Mouse (Mus musculus): ENCODE measurements at regions not wholly inside any gene's neighbourhood (a gene's known extent, or its start where the extent isn't known, plus 50 kb on each side); places are given as distances from the start of the nearest gene placed in this dataset.

DNA sequence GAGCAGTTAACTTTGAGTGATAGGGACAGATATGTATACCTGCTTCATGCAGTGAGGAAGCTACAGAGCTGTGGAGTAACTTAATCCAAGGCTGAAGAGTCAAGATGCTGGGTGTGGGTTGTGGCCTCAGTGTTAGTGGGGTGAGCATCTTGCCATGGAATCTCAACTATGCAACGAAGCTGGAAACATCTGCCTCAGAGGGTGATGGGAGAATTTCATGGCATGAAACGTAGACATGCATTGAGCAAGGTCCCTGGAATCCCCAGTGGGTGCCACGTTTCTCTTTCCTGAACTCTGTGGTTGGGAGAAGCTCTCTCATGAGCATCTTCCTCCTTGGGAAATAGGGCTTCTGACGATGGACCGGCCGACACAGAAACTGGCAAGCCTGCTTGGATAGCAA lies 208.4 kb upstream of the Dio3 start:
- no peak for ATAC-seq
- WGBS = 78% methylated on average over 6 of the region's 6 CpGs
- H3K4me2 ChIP-seq (ENCODE audit: low read depth) = no peak overlapping the region

DNA sequence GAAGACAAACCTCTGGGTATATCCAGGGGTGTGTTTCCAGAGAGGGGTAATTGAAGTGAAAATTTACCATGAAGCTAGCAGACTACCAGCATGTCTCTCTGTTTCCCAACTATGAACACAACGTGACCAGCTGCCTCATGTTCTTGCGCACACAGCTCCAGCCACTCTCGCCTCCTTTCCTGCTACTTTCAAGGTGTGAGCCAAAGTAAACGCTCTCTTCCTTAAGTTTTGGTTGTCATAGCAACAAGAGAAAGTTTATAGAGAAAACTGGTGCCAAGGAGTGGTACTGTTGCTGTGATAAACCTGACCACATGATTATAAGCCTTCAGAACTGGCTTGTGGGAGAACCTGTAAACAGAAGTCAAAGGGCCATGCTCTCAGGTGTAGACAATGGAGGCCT lies 207.0 kb upstream of the Dio3 start:
- Histone ChIP-seq H3K27me3 (ENCODE audit: insufficient read depth, low read length) (no peaks in the 10 kb centered on the region), H3K4me2 (ENCODE audit: low read depth) (no peak overlapping the region), H3K4me3 (ENCODE audit: low read depth, low read length) (no peak overlapping the region), H3K9ac (no peak overlapping the region), H3K36me3 (ENCODE audit: insufficient read depth) (no peaks in the 10 kb centered on the region), H3K9me3 (ENCODE audit: low read length) (0 out of 2 replicates have a peak, but pooled peaks cover 15% of the 10 kb centered on the region), H3K27ac (ENCODE audit: low read depth, low read length) (no peak overlapping the region), H3K4me1 (ENCODE audit: insufficient read depth) (no peaks in the 10 kb centered on the region)
- no peak for ATAC-seq
- no peak for DNase-seq
- TF ChIP-seq CTCF (IDR thresholded peaks at IDR 0.05; ENCODE audit: low read depth) = no peak
- WGBS = 79% methylated on average over 4 of the region's 4 CpGs

More for the DNA sequence above, 208.4 kb upstream of the Dio3 start:
- H3K4me1 ChIP-seq (ENCODE audit: insufficient read depth) = no peaks in the 10 kb centered on the region
- H3K27ac ChIP-seq (ENCODE audit: low read depth, low read length) = no peak overlapping the region
- no peak overlapping the region for H3K4me3 ChIP-seq (ENCODE audit: low read depth, low read length)
- TF ChIP-seq CTCF (IDR thresholded peaks at IDR 0.05; ENCODE audit: low read depth) = no peak
- DNase-seq = no peak
- no peaks in the 10 kb centered on the region for H3K36me3 ChIP-seq (ENCODE audit: insufficient read depth)
- H3K27me3 ChIP-seq (ENCODE audit: insufficient read depth, low read length) = no peaks in the 10 kb centered on the region
- H3K9me3 ChIP-seq (ENCODE audit: low read length) = 0 out of 2 replicates have a peak, but pooled peaks cover 15% of the 10 kb centered on the region
- H3K9ac ChIP-seq = no peak overlapping the region

- Histone ChIP-seq H3K9ac (no peak overlapping the region), H3K27me3 (ENCODE audit: insufficient read depth, low read length) (no peaks in the 10 kb centered on the region), H3K36me3 (ENCODE audit: insufficient read depth) (no peaks in the 10 kb centered on the region), H3K4me2 (ENCODE audit: low read depth) (no peak overlapping the region), H3K4me3 (ENCODE audit: low read depth, low read length) (no peak overlapping the region), H3K27ac (ENCODE audit: low read depth, low read length) (no peak overlapping the region), H3K9me3 (ENCODE audit: low read length) (no peaks in the 10 kb centered on the region), H3K4me1 (ENCODE audit: insufficient read depth) (no peaks in the 10 kb centered on the region)
- ATAC-seq (no peak), DNase-seq (no peak)
- 92% methylated on average over 8 of the region's 8 CpGs for WGBS
- TF ChIP-seq CTCF (IDR thresholded peaks at IDR 0.05; ENCODE audit: low read depth) = no peak
Measured at GRCm38 (mm10) chr12:110074921-110075320, 203.9 kb upstream of the Dio3 start.

DNA sequence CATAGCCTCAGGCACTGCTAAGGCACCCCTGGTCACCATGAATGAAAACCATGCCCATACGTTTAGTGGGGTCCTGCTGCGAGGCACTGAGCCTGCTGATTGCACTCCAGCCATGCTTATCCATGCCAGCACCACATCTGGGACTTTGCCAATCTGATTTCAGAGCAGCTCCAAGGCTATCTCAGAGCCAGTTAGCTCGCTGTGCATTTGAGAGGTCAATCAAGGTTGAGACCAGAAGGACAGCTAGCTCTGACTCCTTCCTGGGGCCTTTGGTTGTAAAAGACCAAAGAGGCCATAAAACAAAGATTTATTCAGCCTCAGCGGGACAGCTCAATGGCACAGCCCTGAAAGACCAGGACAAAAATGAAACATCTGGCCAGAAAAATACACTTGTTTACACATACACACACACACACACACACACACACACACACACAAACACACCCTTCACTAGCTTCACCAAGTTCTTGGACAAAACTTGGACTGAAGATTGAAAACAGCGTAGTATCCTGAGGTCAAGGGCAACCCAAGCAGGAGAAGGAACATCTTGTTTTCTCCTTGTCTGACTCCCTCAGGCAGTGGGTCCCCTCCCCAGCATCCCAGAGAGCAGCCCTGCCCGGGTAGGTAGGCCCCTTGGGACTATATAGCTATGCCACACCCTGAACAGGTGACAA lies 201.5 kb upstream of the Dio3 start:
- Histone ChIP-seq H3K27ac (ENCODE audit: low read depth, low read length) (no peak overlapping the region), H3K4me1 (ENCODE audit: insufficient read depth) (no peaks in the 10 kb centered on the region), H3K9me3 (ENCODE audit: low read length) (no peaks in the 10 kb centered on the region), H3K4me3 (ENCODE audit: low read depth, low read length) (no peak overlapping the region), H3K9ac (no peak overlapping the region), H3K4me2 (ENCODE audit: low read depth) (no peak overlapping the region), H3K36me3 (ENCODE audit: insufficient read depth) (no peaks in the 10 kb centered on the region), H3K27me3 (ENCODE audit: insufficient read depth, low read length) (no peaks in the 10 kb centered on the region)
- DNase-seq (no peak), ATAC-seq (no peak)
- no peak for TF ChIP-seq CTCF (IDR thresholded peaks at IDR 0.05; ENCODE audit: low read depth)
- whole genome bisulfite sequencing = 70% methylated on average over 6 of the region's 6 CpGs

DNA sequence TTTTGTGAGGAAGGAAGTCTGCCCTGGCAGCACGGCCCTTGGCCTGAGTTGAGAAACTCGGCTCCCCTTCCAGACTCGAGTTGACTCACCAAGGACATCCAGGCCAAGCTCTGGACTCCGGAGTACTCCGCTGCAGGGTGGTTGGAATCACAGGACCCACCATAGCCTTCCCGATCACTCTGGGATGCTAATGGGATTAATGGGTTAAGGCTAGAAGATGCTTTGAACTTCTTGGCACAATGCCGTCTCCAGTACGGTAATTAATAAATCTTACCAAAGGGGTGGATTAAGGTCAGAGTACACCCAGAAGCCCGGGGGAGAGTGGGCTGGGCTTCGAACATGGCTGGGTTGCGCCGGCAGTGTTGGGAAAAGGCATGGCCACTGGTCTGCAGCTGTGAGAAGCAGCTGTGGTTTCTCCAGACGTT lies 200.8 kb upstream of the Dio3 start:
- H3K36me3 ChIP-seq (ENCODE audit: insufficient read depth) = no peaks in the 10 kb centered on the region
- H3K4me1 ChIP-seq (ENCODE audit: insufficient read depth) = no peaks in the 10 kb centered on the region
- WGBS = 54% methylated on average over 13 of the region's 13 CpGs
- no peaks in the 10 kb centered on the region for H3K9me3 ChIP-seq (ENCODE audit: low read length)
- no peak overlapping the region for H3K4me3 ChIP-seq (ENCODE audit: low read depth, low read length)
- no peak overlapping the region for H3K4me2 ChIP-seq (ENCODE audit: low read depth)
- H3K27ac ChIP-seq (ENCODE audit: low read depth, low read length) = no peak overlapping the region
- no peaks in the 10 kb centered on the region for H3K27me3 ChIP-seq (ENCODE audit: insufficient read depth, low read length)
- no peak overlapping the region for H3K9ac ChIP-seq
- ATAC-seq = no peak
- no peak for TF ChIP-seq CTCF (IDR thresholded peaks at IDR 0.05; ENCODE audit: low read depth)
- DNase-seq = no peak

- Histone ChIP-seq H3K27me3 (ENCODE audit: insufficient read depth, low read length) (no peaks in the 10 kb centered on the region), H3K36me3 (ENCODE audit: insufficient read depth) (no peaks in the 10 kb centered on the region), H3K4me1 (ENCODE audit: insufficient read depth) (no peaks in the 10 kb centered on the region), H3K9me3 (ENCODE audit: low read length) (no peaks in the 10 kb centered on the region), H3K27ac (ENCODE audit: low read depth, low read length) (no peak overlapping the region), H3K4me3 (ENCODE audit: low read depth, low read length) (no peak overlapping the region), H3K4me2 (ENCODE audit: low read depth) (no peak overlapping the region), H3K9ac (no peak overlapping the region)
- DNase-seq = no peak
- TF ChIP-seq CTCF (IDR thresholded peaks at IDR 0.05; ENCODE audit: low read depth) = no peak
- 97% methylated on average over 3 of the region's 3 CpGs for WGBS
- ATAC-seq = no peak
Measured at GRCm38 (mm10) chr12:110081831-110082615, 196.8 kb upstream of the Dio3 start.

- H3K27me3 ChIP-seq (ENCODE audit: insufficient read depth, low read length) = no peaks in the 10 kb centered on the region
- no peak overlapping the region for H3K27ac ChIP-seq (ENCODE audit: low read depth, low read length)
- no peak for TF ChIP-seq CTCF (IDR thresholded peaks at IDR 0.05; ENCODE audit: low read depth)
- ATAC-seq (no peak), DNase-seq (no peak)
- no peak overlapping the region for H3K9ac ChIP-seq
- no peak overlapping the region for H3K4me3 ChIP-seq (ENCODE audit: low read depth, low read length)
- H3K36me3 ChIP-seq (ENCODE audit: insufficient read depth) = no peaks in the 10 kb centered on the region
- H3K9me3 ChIP-seq (ENCODE audit: low read length) = no peaks in the 10 kb centered on the region
- H3K4me1 ChIP-seq (ENCODE audit: insufficient read depth) = no peaks in the 10 kb centered on the region
- H3K4me2 ChIP-seq (ENCODE audit: low read depth) = no peak overlapping the region
- 77% methylated on average over 13 of the region's 13 CpGs for WGBS
Measured at GRCm38 (mm10) chr12:110082921-110083320, 195.9 kb upstream of the Dio3 start.
